Mouse (Mus musculus) bone marrow macrophage, adult 2 months (primary cell): ENCODE measurements around the gene Tmem236.

ENCODE experiments used
- CTCF ChIP-seq: IDR thresholded peaks from 2 replicates; pipeline ENCODE4 v1.5.1; 2012; ENCODE audit warnings: low read depth, mild to moderate bottlenecking, low read length, moderate library complexity
- POLR2A ChIP-seq: IDR thresholded peaks from 2 replicates; pipeline ENCODE4 v1.6.1; 2012; ENCODE audit warnings: mild to moderate bottlenecking, low read depth, low read length, borderline replicate concordance

GRCm38 (mm10) chr2:14190684-14191083 lies 16.4 kb downstream of the Tmem236 start:
- TF ChIP-seq CTCF: no peak
- no peak for TF ChIP-seq POLR2A
